Mouse (Mus musculus) right cerebral cortex, postnatal 14 days (tissue): ENCODE results near the gene Nrsn2.

Source experiments
- DNase-seq: peaks from one replicate; pipeline ENCODE4 v3.0.0; 2022

The Nrsn2 gene

GRCm38 (mm10) chr2:152376345-152376741 is at the start of gene Nrsn2:
Nrsn2 (minus strand) TSS chr2:152376638.
- peak; percentile 38 for DNase-seq

DNA sequence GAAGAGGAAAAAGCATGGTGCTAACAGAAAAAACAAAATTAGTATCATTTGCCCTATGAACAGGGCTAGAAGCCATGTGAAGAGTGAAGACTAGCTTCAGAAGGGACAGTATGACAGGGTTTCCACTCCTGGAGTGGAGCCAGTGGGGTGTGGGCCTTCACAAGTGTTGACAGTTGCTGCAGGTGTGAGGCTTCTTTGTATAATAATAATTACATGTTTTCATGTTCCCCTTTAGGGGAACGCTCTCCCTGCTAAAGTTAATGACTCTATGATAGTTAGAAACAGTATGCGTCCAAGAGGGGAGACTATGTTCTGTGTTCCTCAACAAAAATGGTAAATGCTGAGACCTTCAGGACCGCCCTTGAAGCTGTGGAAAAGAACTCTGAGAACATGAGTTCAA is 39.3 kb upstream of the Nrsn2 start:
- DNase-seq: no peak

GRCm38 (mm10) chr2:152415287-152415686 is 38.8 kb upstream of the Nrsn2 start, which contains the start of gene 6820408C15Rik:
6820408C15Rik (plus strand) TSS chr2:152415587.
- DNase-seq: no peak

DNA sequence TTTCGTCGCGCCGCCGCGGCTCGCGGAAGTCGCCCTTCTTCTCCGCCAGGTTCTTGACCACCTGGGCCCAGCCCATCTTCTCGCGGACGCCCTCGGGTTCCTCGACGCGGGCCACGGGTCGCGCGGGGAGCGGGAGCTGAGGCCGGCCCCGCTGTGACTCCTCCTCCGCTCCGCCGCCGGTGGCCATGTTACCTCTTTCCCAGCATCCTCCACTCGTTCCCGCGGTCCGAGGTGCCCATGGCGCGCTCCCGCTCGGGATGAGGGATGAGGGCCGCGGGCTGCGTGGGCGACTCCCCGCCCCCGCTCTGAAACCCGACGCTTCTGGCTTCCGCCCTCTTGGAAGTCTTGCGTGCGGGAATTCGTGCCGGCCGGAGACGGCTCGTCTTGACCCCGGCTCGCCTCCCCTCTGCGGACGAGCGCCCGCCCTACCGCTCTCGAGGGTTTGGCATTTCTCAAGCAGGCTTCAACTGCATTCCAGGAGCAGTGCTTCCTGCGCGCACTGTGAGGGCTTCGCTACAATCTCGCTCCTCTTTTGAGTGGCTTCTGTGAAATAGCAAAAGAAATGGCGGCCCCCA is 38.2 kb upstream of the Nrsn2 start, which contains the start of gene Zcchc3:
TSS of gene Zcchc3 (minus strand) at position 437 of the 575 bp plus-strand sequence.
- DNase-seq: peak; percentile 89

- DNase-seq: peak; percentile 41
These were observed 37.5 kb upstream of the Nrsn2 start for GRCm38 (mm10) chr2:152413765-152414584.

- DNase-seq: no peak
These were observed 36.8 kb upstream of the Nrsn2 start for GRCm38 (mm10) chr2:152413158-152413764.

- DNase-seq: no peak
These were observed 36.2 kb upstream of the Nrsn2 start for GRCm38 (mm10) chr2:152412526-152413157.

GRCm38 (mm10) chr2:152411471-152411870 is 35.0 kb upstream of the Nrsn2 start:
- DNase-seq: no peak

DNA sequence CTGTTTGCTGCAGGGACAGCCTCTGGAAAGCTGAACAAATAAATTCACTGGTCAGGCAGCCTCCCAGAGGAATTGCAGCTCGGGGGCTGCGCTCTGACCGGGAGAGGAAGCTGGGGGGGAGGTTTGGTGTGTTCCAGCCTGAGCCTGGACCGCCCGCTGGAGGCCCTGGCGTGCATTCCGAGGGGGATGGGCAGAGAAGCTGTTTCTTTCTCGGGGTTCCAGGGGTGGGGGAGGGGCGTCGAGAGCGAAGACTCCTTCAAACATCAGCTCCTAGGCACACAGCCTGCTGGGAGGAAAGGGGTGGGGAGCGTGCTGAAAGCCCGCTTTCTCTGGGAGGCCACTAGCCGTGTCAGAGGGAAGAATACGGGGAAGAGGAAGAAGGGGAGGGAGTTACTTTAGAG is 34.5 kb upstream of the Nrsn2 start:
- peak; percentile 85 for DNase-seq

DNA sequence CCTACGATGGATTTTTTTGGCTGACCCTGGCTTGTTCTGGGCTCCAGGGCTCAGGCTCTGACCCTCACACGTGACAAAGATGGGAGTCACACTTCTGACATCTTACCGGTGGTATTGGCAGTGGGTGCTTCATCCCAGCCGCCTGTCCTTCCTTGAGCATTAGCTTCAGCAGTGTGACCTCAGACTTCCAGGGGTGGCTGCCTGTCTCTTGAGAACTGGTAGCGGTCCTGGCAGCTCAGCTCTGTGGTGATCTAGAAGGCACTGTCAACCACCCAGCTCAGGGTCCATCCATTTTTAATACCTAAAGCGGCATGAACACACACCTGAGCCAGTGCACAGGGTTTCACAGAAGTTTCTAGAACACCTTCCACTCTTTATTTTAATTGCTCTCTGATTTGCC is 33.3 kb upstream of the Nrsn2 start:
- no peak for DNase-seq

GRCm38 (mm10) chr2:152406126-152406525 is 29.7 kb upstream of the Nrsn2 start:
- DNase-seq: peak; percentile 96

GRCm38 (mm10) chr2:152399122-152399542 is 22.7 kb upstream of the Nrsn2 start:
- peak; percentile 51 for DNase-seq

GRCm38 (mm10) chr2:152398691-152399090 is 22.3 kb upstream of the Nrsn2 start:
- peak; percentile 89 for DNase-seq

- DNase-seq: peak; percentile 100
These were observed 21.4 kb upstream of the Nrsn2 start, which contains the start of gene Sox12 for GRCm38 (mm10) chr2:152397680-152398435. Sox12 (minus strand) TSS chr2:152398063.

- DNase-seq: peak; percentile 83
These were observed 20.7 kb upstream of the Nrsn2 start for GRCm38 (mm10) chr2:152397004-152397589.

DNA sequence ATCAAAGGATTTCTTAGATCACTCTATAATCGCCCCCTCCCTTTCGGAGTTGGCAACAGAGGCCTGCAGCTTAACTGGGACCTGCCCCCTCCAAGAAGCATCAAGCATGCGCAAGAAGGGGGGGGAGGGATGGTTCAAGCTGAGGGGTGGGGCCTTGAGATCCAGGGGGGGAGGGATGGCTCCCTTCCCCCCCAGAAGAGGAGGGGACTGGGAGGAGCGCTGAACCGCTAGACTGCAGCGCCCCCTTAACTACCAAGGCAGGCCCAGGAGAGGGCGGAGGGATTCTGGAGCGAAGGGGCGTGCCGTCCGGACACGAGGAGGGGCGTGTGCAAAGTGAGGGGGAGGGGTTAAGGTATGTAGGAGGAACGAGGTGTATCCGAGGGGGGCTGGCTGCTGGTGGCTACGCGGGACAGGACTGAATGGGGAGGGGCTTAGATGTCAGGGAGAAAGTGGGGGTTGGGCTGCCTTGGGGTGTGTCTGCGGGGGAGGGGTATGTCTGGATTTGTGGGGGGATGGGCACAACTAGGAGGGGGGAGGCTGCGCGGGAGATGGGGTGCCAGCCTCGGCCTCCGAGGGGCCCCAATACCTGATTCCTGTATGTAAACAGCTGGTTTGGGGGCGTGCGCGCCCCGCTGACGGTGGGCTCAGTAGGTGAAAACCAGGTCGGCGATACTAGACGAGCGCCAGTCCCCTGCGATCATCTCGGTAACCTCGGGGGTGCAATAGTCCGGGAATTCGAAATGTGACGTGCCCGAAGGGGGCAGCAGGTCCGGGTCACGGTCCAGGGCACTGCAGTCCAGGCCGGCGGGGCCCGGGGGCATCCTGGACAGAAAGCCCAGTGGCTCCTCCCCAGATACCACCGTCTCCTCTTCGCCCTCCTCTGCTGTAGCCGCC is 19.9 kb upstream of the Nrsn2 start:
- peak; percentile 89 for DNase-seq

DNA sequence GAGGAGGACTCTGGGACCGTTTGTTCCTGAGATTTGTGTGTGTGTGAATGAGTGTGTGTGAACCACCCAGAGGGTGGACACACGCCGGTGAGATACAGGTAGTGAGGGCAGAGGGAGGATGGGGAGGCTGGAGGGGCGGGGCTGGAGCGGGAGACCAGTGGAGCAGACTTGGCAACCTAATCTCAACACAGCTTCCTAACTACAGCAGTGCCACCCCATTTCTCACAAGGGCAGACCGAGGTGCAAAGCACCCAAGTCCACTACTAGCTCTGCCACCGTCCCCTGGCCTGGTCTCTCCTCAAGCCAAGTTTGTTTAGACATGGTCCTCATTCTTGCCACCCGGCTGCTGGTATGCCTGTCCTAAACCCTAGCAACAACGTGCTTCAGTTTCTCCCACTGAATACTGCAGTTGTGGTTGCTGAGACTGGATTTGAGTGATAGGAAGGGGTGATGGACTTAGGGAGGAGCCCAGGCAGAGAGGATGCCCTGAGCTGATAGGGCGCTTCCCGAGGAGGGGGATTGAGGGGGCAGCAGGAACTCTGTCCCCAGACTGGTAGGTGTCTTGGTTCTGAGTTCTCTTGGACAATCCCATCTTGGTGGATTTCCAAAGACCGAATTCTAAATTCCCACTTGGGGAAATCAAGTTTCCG is 19.0 kb upstream of the Nrsn2 start:
- DNase-seq: no peak

GRCm38 (mm10) chr2:152393225-152394017 is 17.0 kb upstream of the Nrsn2 start:
- DNase-seq: no peak

DNA sequence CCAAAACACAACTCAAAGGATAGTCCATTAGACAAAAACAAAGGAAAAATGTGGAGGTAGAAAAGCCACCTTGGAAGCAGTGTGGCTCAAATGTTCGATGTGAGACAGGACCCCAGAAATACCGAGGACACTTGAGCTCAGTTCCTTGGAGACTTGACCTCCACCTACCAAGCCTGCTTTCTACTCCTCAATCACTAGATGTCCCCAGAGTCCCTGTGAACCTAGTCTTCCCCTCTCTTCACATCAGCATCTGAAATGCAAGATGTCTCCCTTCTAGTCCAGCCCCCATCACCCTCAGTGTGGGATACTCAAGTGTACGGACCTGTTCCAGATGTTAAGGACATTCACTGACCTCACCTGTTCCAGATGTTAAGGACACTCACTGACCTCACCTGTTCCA is 16.3 kb upstream of the Nrsn2 start:
- DNase-seq: no peak

GRCm38 (mm10) chr2:152384191-152384590 is 7.8 kb upstream of the Nrsn2 start:
- DNase-seq: no peak
